Mouse (Mus musculus): ENCODE results near the gene Adal. TPM values are rescaled to one million over a fixed set of nuclear protein-coding genes. Genes with fewer than 3 reads are reported as not detected.

Adal gene
- polyA plus RNA-seq, 1 experiment from 2014 or later, result 7.3 TPM

GRCm38 (mm10) chr2:121195466-121195865 is 55.2 kb downstream of the Adal start:
- Histone ChIP-seq H3K4me1 (ENCODE audit: insufficient read depth) (no peaks in the 10 kb centered on the region), H3K27me3 (ENCODE audit: insufficient read depth, low read length) (no peaks in the 10 kb centered on the region), H3K36me3 (replicated peaks; ENCODE audit: insufficient read depth, low read length) (peaks cover 84% of the 10 kb centered on the region), H3K9me3 (ENCODE audit: low read length) (no peaks in the 10 kb centered on the region), H3K27ac (ENCODE audit: low read depth) (no peak overlapping the region), H3K4me3 (ENCODE audit: low read depth, low read length) (no peak overlapping the region), H3K9ac (replicated peaks) (no peak overlapping the region), H3K4me2 (ENCODE audit: low read depth, low read length) (no peak overlapping the region)
- no peak for ATAC-seq
- 91% methylated on average over 9 of the region's 9 CpGs for WGBS (ENCODE audit: insufficient replicate concordance)
- DNase-seq, result no peak
- TF ChIP-seq CTCF (IDR thresholded peaks at IDR 0.05; ENCODE audit: low read depth) (no peak), EP300 (IDR thresholded peaks at IDR 0.05; ENCODE audit: low read depth) (no peak)

DNA sequence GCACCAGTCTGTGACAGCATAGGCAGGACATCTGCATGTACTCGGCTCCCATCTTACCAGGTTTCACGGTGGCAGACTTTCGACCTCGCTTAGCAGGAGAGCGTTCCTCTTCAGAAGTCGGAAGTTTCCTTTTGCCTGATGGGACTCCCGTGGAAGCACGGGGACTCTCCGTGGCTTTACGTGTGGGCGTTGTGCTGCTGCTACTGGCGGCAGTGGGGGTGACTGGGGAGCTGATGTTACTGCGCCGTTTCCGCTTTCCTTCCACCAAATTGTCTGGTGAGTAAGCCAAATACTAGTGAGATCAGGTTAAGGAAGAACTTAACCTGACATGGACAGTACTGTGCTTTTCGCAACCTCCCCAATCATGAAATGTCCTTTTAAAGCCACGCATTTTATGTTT is 64.0 kb downstream of the Adal start:
- H3K9me3 ChIP-seq (ENCODE audit: low read length), result no peaks in the 10 kb centered on the region
- no peak for TF ChIP-seq EP300 (IDR thresholded peaks at IDR 0.05; ENCODE audit: low read depth)
- no peak for TF ChIP-seq CTCF (IDR thresholded peaks at IDR 0.05; ENCODE audit: low read depth)
- H3K27me3 ChIP-seq (ENCODE audit: insufficient read depth, low read length), result no peaks in the 10 kb centered on the region
- H3K9ac ChIP-seq (replicated peaks), result no peak overlapping the region
- H3K36me3 ChIP-seq (replicated peaks; ENCODE audit: insufficient read depth, low read length), result peaks cover 63% of the 10 kb centered on the region
- H3K27ac ChIP-seq (ENCODE audit: low read depth), result no peak overlapping the region
- no peak overlapping the region for H3K4me3 ChIP-seq (ENCODE audit: low read depth, low read length)
- H3K4me1 ChIP-seq (ENCODE audit: insufficient read depth), result no peaks in the 10 kb centered on the region
- ATAC-seq, result no peak
- WGBS (ENCODE audit: insufficient replicate concordance), result 93% methylated on average over 17 of the region's 17 CpGs
- no peak for DNase-seq
- H3K4me2 ChIP-seq (ENCODE audit: low read depth, low read length), result no peak overlapping the region

Other genes starting within 250 kb of the Adal start
- 5.4 and 6.6 TPM in 2 replicates for gene Ubr1, start 169.7 kb upstream of the Adal start, polyA plus RNA-seq (2015; fragmentation: Nextera tagmentation; extraction: Ambion mirVana)
- gene Tmem62, start 163.4 kb upstream of the Adal start, polyA plus RNA-seq (2015; fragmentation: Nextera tagmentation; extraction: Ambion mirVana), result 2.9 and 3.2 TPM in 2 replicates
- 36.0 and 37.4 TPM in 2 replicates for gene Ccndbp1, start 132.0 kb upstream of the Adal start, polyA plus RNA-seq (2015; fragmentation: Nextera tagmentation; extraction: Ambion mirVana)
- gene Epb42, start 103.4 kb upstream of the Adal start, polyA plus RNA-seq (2015; fragmentation: Nextera tagmentation; extraction: Ambion mirVana), result 49.1 and 54.9 TPM in 2 replicates
- not detected in 2 replicates for gene Tgm5, start 54.6 kb upstream of the Adal start, polyA plus RNA-seq (2015; fragmentation: Nextera tagmentation; extraction: Ambion mirVana)
- not detected in 2 replicates for gene Tgm7, start 30.6 kb upstream of the Adal start, polyA plus RNA-seq (2015; fragmentation: Nextera tagmentation; extraction: Ambion mirVana)
- 10.0 and 10.2 TPM in 2 replicates for gene Lcmt2, start 225 bp downstream of the Adal start, polyA plus RNA-seq (2015; fragmentation: Nextera tagmentation; extraction: Ambion mirVana)
- 8.1 and 9.7 TPM in 2 replicates for gene Tubgcp4, start 30.2 kb downstream of the Adal start, polyA plus RNA-seq (2015; fragmentation: Nextera tagmentation; extraction: Ambion mirVana)
- 3.9 and 4.4 TPM in 2 replicates for gene Zscan29, start 30.7 kb downstream of the Adal start, polyA plus RNA-seq (2015; fragmentation: Nextera tagmentation; extraction: Ambion mirVana)
- gene Trp53bp1, start 131.0 kb downstream of the Adal start, polyA plus RNA-seq (2015; fragmentation: Nextera tagmentation; extraction: Ambion mirVana), result 4.8 and 5.7 TPM in 2 replicates
- gene Map1a, start 149.2 kb downstream of the Adal start, polyA plus RNA-seq (2015; fragmentation: Nextera tagmentation; extraction: Ambion mirVana), result 0.02 and 0.04 TPM in 2 replicates
- 2.3 and 3.5 TPM in 2 replicates for gene Ppip5k1, start 215.0 kb downstream of the Adal start, polyA plus RNA-seq (2015; fragmentation: Nextera tagmentation; extraction: Ambion mirVana)
- gene Ckmt1, start 217.3 kb downstream of the Adal start, polyA plus RNA-seq (2015; fragmentation: Nextera tagmentation; extraction: Ambion mirVana), result 0.54 and 0.68 TPM in 2 replicates
- not detected in 2 replicates for gene Strc, start 246.7 kb downstream of the Adal start, polyA plus RNA-seq (2015; fragmentation: Nextera tagmentation; extraction: Ambion mirVana)

All from liver, postnatal 0 days (tissue).